Mouse (Mus musculus) CH12.LX (cell line): ENCODE data around the gene Aspscr1. TPM values are rescaled to one million over a fixed set of nuclear protein-coding genes. Genes with fewer than 3 reads are reported as not detected.

ENCODE experiments used
- DNase-seq: peaks from one replicate; pipeline ENCODE4 v3.0.0-alpha.2; 2013; ENCODE audit errors: extremely low read depth
- H3K27ac ChIP-seq: 2 replicates; pipeline ENCODE4 v1.5.1; 2012; ENCODE audit warnings: low read depth, mild to moderate bottlenecking, control low read depth, moderate library complexity; ENCODE audit not compliant: insufficient read depth
- H3K27me3 ChIP-seq: replicated peaks from 2 replicates; pipeline ENCODE3; 2012; ENCODE audit warnings: inconsistent platforms
- H3K36me3 ChIP-seq, 2 experiments: replicated peaks in 1 of 2; 2 replicates each; pipeline versions ENCODE3 to v1.6.1; 2012; ENCODE audit warnings: inconsistent platforms in 1 of 2, low read length in 1 of 2, mild to moderate bottlenecking in 1 of 2, mixed read lengths in 1 of 2, moderate library complexity in 1 of 2; ENCODE audit not compliant: control insufficient read depth in 1 of 2, insufficient read depth in 1 of 2
- H3K4me1 ChIP-seq, 2 experiments: 2 replicates each; pipeline ENCODE4 v1.6.1; 2012; ENCODE audit warnings: inconsistent platforms in 1 of 2, moderate library complexity in 1 of 2; ENCODE audit not compliant: insufficient read depth in 2 of 2, control insufficient read depth in 1 of 2
- H3K4me2 ChIP-seq: 2 replicates; pipeline ENCODE4 v1.6.1; 2012; ENCODE audit warnings: low read depth, mild to moderate bottlenecking, control low read depth; ENCODE audit not compliant: poor library complexity, insufficient read depth, severe bottlenecking
- H3K4me3 ChIP-seq, 3 experiments: fragments of 150-350 bp in 1 of 3; sonication (generic) in 1 of 3; replicated peaks in 1 of 3; 2 replicates each; pipeline versions ENCODE3 to v1.5.1; 2011 to 2012; ENCODE audit warnings: low read depth in 2 of 3, low read length in 2 of 3, mild to moderate bottlenecking in 2 of 3, moderate library complexity in 2 of 3, control low read depth in 1 of 3, improper control_type of control experiment in 1 of 3, inconsistent platforms in 1 of 3, mixed read lengths in 1 of 3; ENCODE audit not compliant: poor library complexity in 1 of 3
- H3K79me2 ChIP-seq: replicated peaks from 2 replicates; pipeline ENCODE4 v1.6.1; 2012; ENCODE audit warnings: mild to moderate bottlenecking, moderate library complexity; ENCODE audit not compliant: control insufficient read depth, poor library complexity, insufficient read depth, severe bottlenecking; ENCODE audit errors: extremely low read depth
- H3K9ac ChIP-seq: 2 replicates; pipeline ENCODE4 v1.6.1; 2012; ENCODE audit warnings: low read depth, mild to moderate bottlenecking, control low read depth, moderate library complexity; ENCODE audit not compliant: insufficient read depth
- H3K9me3 ChIP-seq: replicated peaks from 2 replicates; pipeline ENCODE3; 2012; ENCODE audit warnings: low read length, inconsistent platforms, mixed read lengths
- BHLHE40 ChIP-seq: IDR thresholded peaks from 2 replicates; pipeline ENCODE4 v1.6.1; 2011; ENCODE audit warnings: mild to moderate bottlenecking, low read depth, low read length, improper control_type of control experiment
- CHD2 ChIP-seq: IDR thresholded peaks from 2 replicates; pipeline ENCODE4 v1.6.1; 2011; ENCODE audit warnings: low read length, improper control_type of control experiment
- CTCF ChIP-seq, 2 experiments: IDR thresholded peaks in 1 of 2; conservative IDR thresholded peaks in 1 of 2; 2 replicates each; pipeline ENCODE4 v1.5.1; 2011 to 2012; ENCODE audit warnings: low read depth in 2 of 2, low read length in 2 of 2, improper control_type of control experiment in 1 of 2, inconsistent platforms in 1 of 2, mild to moderate bottlenecking in 1 of 2, moderate library complexity in 1 of 2
- ELF1 ChIP-seq: IDR thresholded peaks from 2 replicates; pipeline ENCODE4 v1.6.1; 2014; ENCODE audit warnings: low read depth, mild to moderate bottlenecking, inconsistent platforms, low read length, improper control_type of control experiment
- ETS1 ChIP-seq: conservative IDR thresholded peaks from 2 replicates; pipeline ENCODE4 v1.6.1; 2012; ENCODE audit warnings: low read depth, mild to moderate bottlenecking, inconsistent platforms, low read length, improper control_type of control experiment, moderate library complexity
- GABPA ChIP-seq: IDR thresholded peaks from 2 replicates; pipeline ENCODE4 v1.6.1; 2012; ENCODE audit warnings: low read depth, low read length, improper control_type of control experiment, inconsistent platforms; ENCODE audit not compliant: insufficient replicate concordance
- IRF4 ChIP-seq: IDR thresholded peaks from 2 replicates; pipeline ENCODE4 v1.6.1; 2014; ENCODE audit warnings: low read depth, mild to moderate bottlenecking, inconsistent platforms, low read length, improper control_type of control experiment
- JUND ChIP-seq: conservative IDR thresholded peaks from 2 replicates; pipeline ENCODE4 v1.6.1; 2011; ENCODE audit warnings: low read depth, low read length, improper control_type of control experiment
- KAT2A ChIP-seq: IDR thresholded peaks from 2 replicates; pipeline ENCODE4 v1.6.1; 2012; ENCODE audit warnings: low read length, improper control_type of control experiment, inconsistent platforms; ENCODE audit not compliant: insufficient replicate concordance
- MAFK ChIP-seq: IDR thresholded peaks from 2 replicates; pipeline ENCODE4 v1.6.1; 2011; ENCODE audit warnings: low read length, improper control_type of control experiment; ENCODE audit not compliant: insufficient replicate concordance
- MAX ChIP-seq: IDR thresholded peaks from 2 replicates; pipeline ENCODE4 v1.6.1; 2011; ENCODE audit warnings: low read length, improper control_type of control experiment
- MAZ ChIP-seq: IDR thresholded peaks from 2 replicates; pipeline ENCODE4 v1.6.1; 2012; ENCODE audit warnings: low read depth, mild to moderate bottlenecking, inconsistent platforms, low read length, improper control_type of control experiment, moderate library complexity
- MEF2A ChIP-seq: IDR thresholded peaks from 2 replicates; pipeline ENCODE4 v1.6.1; 2014; ENCODE audit warnings: low read depth, mild to moderate bottlenecking, inconsistent platforms, low read length, improper control_type of control experiment, borderline replicate concordance
- MXI1 ChIP-seq: IDR thresholded peaks from 2 replicates; pipeline ENCODE4 v1.6.1; 2011; ENCODE audit warnings: mild to moderate bottlenecking, low read depth, low read length, improper control_type of control experiment
- MYC ChIP-seq: IDR thresholded peaks from 2 replicates; pipeline ENCODE4 v1.6.1; 2011; ENCODE audit warnings: low read depth, mild to moderate bottlenecking, improper control_type of control experiment, low read length
- NRF1 ChIP-seq: IDR thresholded peaks from 2 replicates; pipeline ENCODE4 v1.6.1; 2014; ENCODE audit warnings: low read depth, mild to moderate bottlenecking, inconsistent platforms, low read length, improper control_type of control experiment, moderate library complexity
- PAX5 ChIP-seq: IDR thresholded peaks from 2 replicates; pipeline ENCODE4 v1.6.1; 2012; ENCODE audit warnings: low read length, inconsistent platforms, mixed read lengths
- POLR2A ChIP-seq: IDR thresholded peaks from 2 replicates; pipeline ENCODE4 v1.6.1; 2011; ENCODE audit warnings: low read depth, mild to moderate bottlenecking, improper control_type of control experiment, low read length
- POLR2AphosphoS2 ChIP-seq: IDR thresholded peaks from 2 replicates; pipeline ENCODE4 v1.6.1; 2011; ENCODE audit warnings: low read depth, low read length, improper control_type of control experiment
- RAD21 ChIP-seq: IDR thresholded peaks from 2 replicates; pipeline ENCODE4 v1.6.1; 2011; ENCODE audit warnings: low read depth, mild to moderate bottlenecking, low read length, improper control_type of control experiment, moderate library complexity
- RCOR1 ChIP-seq: conservative IDR thresholded peaks from 2 replicates; pipeline ENCODE4 v1.6.1; 2012; ENCODE audit warnings: low read depth, mild to moderate bottlenecking, inconsistent platforms, low read length, improper control_type of control experiment
- SIN3A ChIP-seq: IDR thresholded peaks from 2 replicates; pipeline ENCODE4 v1.6.1; 2012; ENCODE audit warnings: low read length, improper control_type of control experiment, inconsistent platforms
- TBP ChIP-seq: conservative IDR thresholded peaks from 2 replicates; pipeline ENCODE4 v1.6.1; 2011; ENCODE audit warnings: low read depth, low read length, improper control_type of control experiment
- TCF12 ChIP-seq: IDR thresholded peaks from 2 replicates; pipeline ENCODE4 v1.6.1; 2014; ENCODE audit warnings: low read depth, mild to moderate bottlenecking, inconsistent platforms, low read length, improper control_type of control experiment
- USF2 ChIP-seq: conservative IDR thresholded peaks from 2 replicates; pipeline ENCODE4 v1.6.1; 2011; ENCODE audit warnings: low read depth, low read length, improper control_type of control experiment
- ZC3H11A ChIP-seq: IDR thresholded peaks from 2 replicates; pipeline ENCODE4 v1.6.1; 2012; ENCODE audit warnings: low read depth, mild to moderate bottlenecking, inconsistent platforms, low read length, improper control_type of control experiment
- ZKSCAN1 ChIP-seq: IDR thresholded peaks from 2 replicates; pipeline ENCODE4 v1.6.1; 2012; ENCODE audit warnings: low read depth, inconsistent platforms, low read length, improper control_type of control experiment, borderline replicate concordance
- ZMIZ1 ChIP-seq: IDR thresholded peaks from 2 replicates; pipeline ENCODE4 v1.6.1; 2012; ENCODE audit warnings: low read depth, mild to moderate bottlenecking, inconsistent platforms, low read length, improper control_type of control experiment
- ZNF384 ChIP-seq: IDR thresholded peaks from 2 replicates; pipeline ENCODE4 v1.6.1; 2012; ENCODE audit warnings: low read depth, low read length, improper control_type of control experiment, inconsistent platforms
- dilution Hi-C: fragments of 300-500 bp; cut with MboI; formaldehyde crosslinking; loops from 2 replicates; pipeline ENCODE4 v1.14.3; 2020; ENCODE audit warnings: low sequenced_read_pairs; ENCODE audit not compliant: extremely low pct_unique_long_range_greater_than_20kb, extremely low pct_ligation_motif_present
- in situ Hi-C: fragments of 300-500 bp; cut with MboI; formaldehyde crosslinking; loops from 3 replicates; pipeline ENCODE4 v1.14.3; 2019; ENCODE audit warnings: low sequenced_read_pairs, low pct_ligation_motif_present, low pct_unique_long_range_greater_than_20kb, mixed read lengths
- polyA plus RNA-seq: library from polyadenylated mRNA; unstranded; fragments of >175 nt; gene quantifications from 2 replicates; pipeline ENCODE4 v1.2.1, GENCODE M21; 2012; ENCODE audit warnings: low read depth; ENCODE audit not compliant: insufficient read length
- total RNA-seq, 2 experiments: library from RNA; depleted of rRNA; stranded (reverse); fragments of 300-350 nt in 1 of 2; fragments of >200 nt in 1 of 2; gene quantifications; 2 replicates each; pipeline ENCODE4 v1.2.3; 2012 to 2014

Gene Aspscr1
- total and polyA plus RNA-seq, 3 experiments: 27.3 to 69.9 (median 34.1) TPM

DNA sequence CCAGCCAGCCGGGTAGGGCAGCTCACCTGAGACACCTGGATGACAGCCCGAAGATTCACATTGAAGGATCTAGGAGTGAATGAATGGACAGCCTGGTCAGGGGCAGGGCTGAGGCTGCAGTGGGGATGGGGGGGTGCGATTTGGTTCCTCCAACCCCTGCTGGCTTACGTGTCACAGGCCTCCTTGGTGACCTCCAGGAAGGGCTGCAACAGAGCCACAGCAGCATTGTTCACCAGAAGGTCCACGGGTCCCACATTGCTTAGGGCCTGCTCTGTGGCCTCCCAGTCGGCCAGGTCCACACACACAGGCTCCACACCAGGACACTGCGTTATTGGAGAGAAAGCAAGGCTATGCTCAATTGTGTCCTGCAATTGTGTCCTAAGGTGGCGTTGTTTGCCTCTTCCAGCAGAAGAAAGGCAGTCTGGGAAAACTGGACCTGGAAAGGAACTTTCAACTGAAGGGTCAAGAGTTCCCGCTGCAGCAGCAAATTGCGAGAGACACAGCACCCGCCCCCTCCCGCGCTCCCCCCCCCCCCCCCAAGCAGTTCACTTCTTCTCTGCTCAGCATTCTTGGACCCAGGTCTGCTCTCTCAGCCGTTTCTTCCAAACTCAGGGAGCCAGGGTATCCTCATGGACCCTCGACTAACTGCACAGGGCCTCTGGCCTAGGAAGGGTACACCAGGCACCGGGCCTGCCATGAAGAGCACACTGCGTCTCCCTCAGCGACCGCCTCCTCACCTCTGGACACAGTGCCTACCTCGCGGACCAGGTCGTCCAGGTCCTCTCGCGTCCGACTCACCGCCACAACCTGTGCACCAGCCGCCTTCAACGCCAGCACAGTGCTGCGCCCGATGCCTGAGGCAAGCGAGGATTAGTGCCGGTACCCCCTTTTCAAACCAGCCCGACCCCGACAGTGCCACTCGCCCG, 53.7 kb downstream of the Aspscr1 start:
- Histone ChIP-seq H3K79me2 (no peaks in the 10 kb centered on the region), H3K27ac (no peak overlapping the region), H3K4me2 (peak overlapping the region; percentile 53), H3K9me3 (no peaks in the 10 kb centered on the region), H3K4me1 (peaks cover 8 to 11% of the 10 kb centered on the region in 2 experiments), H3K36me3 (peaks cover 19 to 42% of the 10 kb centered on the region in 2 experiments), H3K27me3 (peaks cover 28% of the 10 kb centered on the region), H3K9ac (peak overlapping the region; percentile 34), H3K4me3 (peak overlapping the region; percentile 67 to 93 (median 76))
- in situ Hi-C loops: loop anchor here (5.0 kb wide), 1 partner anchor 41 kb away; no protein-coding TSS in a partner anchor
- dilution Hi-C loops: no loop called here
- no peak for DNase-seq
- TF ChIP-seq ELF1: no peak
- no peak for TF ChIP-seq JUND
- no peak for TF ChIP-seq RAD21
- TF ChIP-seq ETS1: no peak
- no peak for TF ChIP-seq TBP
- no peak for TF ChIP-seq CTCF (conservative IDR thresholded peaks at IDR 0.05 in 1 of 2, IDR thresholded peaks at IDR 0.05 in 1 of 2; ENCODE audit: low read depth in 2 of 2, low read length in 2 of 2)
- no peak for TF ChIP-seq ZMIZ1
- TF ChIP-seq POLR2A: no peak
- TF ChIP-seq MEF2A: no peak
- no peak for TF ChIP-seq POLR2AphosphoS2
- no peak for TF ChIP-seq BHLHE40
- TF ChIP-seq SIN3A: no peak
- TF ChIP-seq ZNF384: no peak
- no peak for TF ChIP-seq MAX
- TF ChIP-seq IRF4: no peak
- TF ChIP-seq ZC3H11A: no peak

DNA sequence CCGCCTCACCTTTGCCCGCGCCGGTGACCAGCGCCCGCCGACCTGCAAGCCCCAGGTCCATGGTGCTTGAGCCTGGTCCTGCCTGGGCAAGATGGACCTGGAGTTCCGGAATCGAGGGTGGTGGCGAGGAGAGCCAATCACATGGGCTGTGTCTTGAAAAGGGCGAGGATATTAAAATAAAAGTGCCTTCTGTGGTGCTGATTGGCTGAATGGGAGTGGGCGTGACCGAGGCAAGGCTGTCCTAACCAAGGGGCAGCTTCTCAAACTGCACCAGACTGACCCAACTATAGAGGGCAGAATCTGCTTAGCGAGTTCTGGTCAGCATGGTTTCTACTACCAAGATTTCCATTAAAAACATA, 54.4 kb downstream of the Aspscr1 start, which contains the start of gene Dcxr:
Gene Dcxr (minus strand): TSS at position 113 of the 359 bp plus-strand sequence.
- Histone ChIP-seq H3K9me3 (no peaks in the 10 kb centered on the region), H3K36me3 (peaks cover 15 to 36% of the 10 kb centered on the region in 2 experiments), H3K4me3 (peak within 1 kb of the TSS; percentile 67 to 93 (median 76)), H3K27ac (no peak within 1 kb of the TSS), H3K4me2 (peak within 1 kb of the TSS; percentile 53), H3K4me1 (peaks cover 8 to 13% of the 10 kb centered on the region in 2 experiments), H3K27me3 (peaks cover 31% of the 10 kb centered on the region), H3K79me2 (no peaks in the 10 kb centered on the region), H3K9ac (peak within 1 kb of the TSS; percentile 34)
- dilution Hi-C loops (no loop called here), in situ Hi-C loops (loop anchor here (5.0 kb wide), 1 partner anchor 40 kb away; no protein-coding TSS in a partner anchor)
- peak; percentile 93 for DNase-seq
- TF ChIP-seq TBP (peak; percentile 77), RCOR1 (no peak), RAD21 (peak; percentile 59), POLR2A (peak; percentile 85), IRF4 (no peak; the same call in none of the 2 replicates), PAX5 (no peak), MYC (peak; percentile 80), MAZ (peak; percentile 21; the same call in 1 of the 2 replicates), ZC3H11A (no peak), NRF1 (no peak), USF2 (peak; percentile 31), ZMIZ1 (peak; percentile 76), GABPA (no peak), ZKSCAN1 (no peak), ELF1 (peak; percentile 92), SIN3A (peak; percentile 87; the same call in 1 of the 2 replicates), TCF12 (peak; percentile 27; the same call in 1 of the 2 replicates), KAT2A (no peak), MXI1 (peak; percentile 82), MAFK (no peak), MAX (peak; percentile 75), CHD2 (peak; percentile 52; the same call in 1 of the 2 replicates)
